Mouse (Mus musculus) CH12.LX (cell line): ENCODE measurements around the gene Spryd3. TPM values are rescaled to one million over a fixed set of nuclear protein-coding genes. Genes with fewer than 3 reads are reported as not detected.

ENCODE experiments used
- DNase-seq: peaks from one replicate; pipeline ENCODE4 v3.0.0-alpha.2; 2013; ENCODE audit errors: extremely low read depth
- H3K27ac ChIP-seq: 2 replicates; pipeline ENCODE4 v1.5.1; 2012; ENCODE audit warnings: low read depth, mild to moderate bottlenecking, control low read depth, moderate library complexity; ENCODE audit not compliant: insufficient read depth
- H3K27me3 ChIP-seq: replicated peaks from 2 replicates; pipeline ENCODE3; 2012; ENCODE audit warnings: inconsistent platforms
- H3K36me3 ChIP-seq, 2 experiments: replicated peaks in 1 of 2; 2 replicates each; pipeline versions ENCODE3 to v1.6.1; 2012; ENCODE audit warnings: inconsistent platforms in 1 of 2, low read length in 1 of 2, mild to moderate bottlenecking in 1 of 2, mixed read lengths in 1 of 2, moderate library complexity in 1 of 2; ENCODE audit not compliant: control insufficient read depth in 1 of 2, insufficient read depth in 1 of 2
- H3K4me1 ChIP-seq, 2 experiments: 2 replicates each; pipeline ENCODE4 v1.6.1; 2012; ENCODE audit warnings: inconsistent platforms in 1 of 2, moderate library complexity in 1 of 2; ENCODE audit not compliant: insufficient read depth in 2 of 2, control insufficient read depth in 1 of 2
- H3K4me2 ChIP-seq: 2 replicates; pipeline ENCODE4 v1.6.1; 2012; ENCODE audit warnings: low read depth, mild to moderate bottlenecking, control low read depth; ENCODE audit not compliant: poor library complexity, insufficient read depth, severe bottlenecking
- H3K4me3 ChIP-seq, 3 experiments: fragments of 150-350 bp in 1 of 3; sonication (generic) in 1 of 3; replicated peaks in 1 of 3; 2 replicates each; pipeline versions ENCODE3 to v1.5.1; 2011 to 2012; ENCODE audit warnings: low read depth in 2 of 3, low read length in 2 of 3, mild to moderate bottlenecking in 2 of 3, moderate library complexity in 2 of 3, control low read depth in 1 of 3, improper control_type of control experiment in 1 of 3, inconsistent platforms in 1 of 3, mixed read lengths in 1 of 3; ENCODE audit not compliant: poor library complexity in 1 of 3
- H3K79me2 ChIP-seq: replicated peaks from 2 replicates; pipeline ENCODE4 v1.6.1; 2012; ENCODE audit warnings: mild to moderate bottlenecking, moderate library complexity; ENCODE audit not compliant: control insufficient read depth, poor library complexity, insufficient read depth, severe bottlenecking; ENCODE audit errors: extremely low read depth
- H3K9ac ChIP-seq: 2 replicates; pipeline ENCODE4 v1.6.1; 2012; ENCODE audit warnings: low read depth, mild to moderate bottlenecking, control low read depth, moderate library complexity; ENCODE audit not compliant: insufficient read depth
- H3K9me3 ChIP-seq: replicated peaks from 2 replicates; pipeline ENCODE3; 2012; ENCODE audit warnings: low read length, inconsistent platforms, mixed read lengths
- BHLHE40 ChIP-seq: IDR thresholded peaks from 2 replicates; pipeline ENCODE4 v1.6.1; 2011; ENCODE audit warnings: mild to moderate bottlenecking, low read depth, low read length, improper control_type of control experiment
- CHD1 ChIP-seq: IDR thresholded peaks from 2 replicates; pipeline ENCODE4 v1.6.1; 2012; ENCODE audit warnings: low read depth, low read length, improper control_type of control experiment, inconsistent platforms
- CHD2 ChIP-seq: IDR thresholded peaks from 2 replicates; pipeline ENCODE4 v1.6.1; 2011; ENCODE audit warnings: low read length, improper control_type of control experiment
- CTCF ChIP-seq, 2 experiments: IDR thresholded peaks in 1 of 2; conservative IDR thresholded peaks in 1 of 2; 2 replicates each; pipeline ENCODE4 v1.5.1; 2011 to 2012; ENCODE audit warnings: low read depth in 2 of 2, low read length in 2 of 2, improper control_type of control experiment in 1 of 2, inconsistent platforms in 1 of 2, mild to moderate bottlenecking in 1 of 2, moderate library complexity in 1 of 2
- HCFC1 ChIP-seq: IDR thresholded peaks from 2 replicates; pipeline ENCODE4 v1.6.1; 2012; ENCODE audit warnings: low read depth, mild to moderate bottlenecking, inconsistent platforms, low read length, improper control_type of control experiment
- IRF4 ChIP-seq: IDR thresholded peaks from 2 replicates; pipeline ENCODE4 v1.6.1; 2014; ENCODE audit warnings: low read depth, mild to moderate bottlenecking, inconsistent platforms, low read length, improper control_type of control experiment
- JUN ChIP-seq: IDR thresholded peaks from 2 replicates; pipeline ENCODE4 v1.6.1; 2011; ENCODE audit warnings: low read depth, mild to moderate bottlenecking, low read length, improper control_type of control experiment, moderate library complexity; ENCODE audit not compliant: insufficient read depth
- KAT2A ChIP-seq: IDR thresholded peaks from 2 replicates; pipeline ENCODE4 v1.6.1; 2012; ENCODE audit warnings: low read length, improper control_type of control experiment, inconsistent platforms; ENCODE audit not compliant: insufficient replicate concordance
- MAX ChIP-seq: IDR thresholded peaks from 2 replicates; pipeline ENCODE4 v1.6.1; 2011; ENCODE audit warnings: low read length, improper control_type of control experiment
- POLR2A ChIP-seq: IDR thresholded peaks from 2 replicates; pipeline ENCODE4 v1.6.1; 2011; ENCODE audit warnings: low read depth, mild to moderate bottlenecking, improper control_type of control experiment, low read length
- POLR2AphosphoS2 ChIP-seq: IDR thresholded peaks from 2 replicates; pipeline ENCODE4 v1.6.1; 2011; ENCODE audit warnings: low read depth, low read length, improper control_type of control experiment
- RCOR1 ChIP-seq: conservative IDR thresholded peaks from 2 replicates; pipeline ENCODE4 v1.6.1; 2012; ENCODE audit warnings: low read depth, mild to moderate bottlenecking, inconsistent platforms, low read length, improper control_type of control experiment
- TBP ChIP-seq: conservative IDR thresholded peaks from 2 replicates; pipeline ENCODE4 v1.6.1; 2011; ENCODE audit warnings: low read depth, low read length, improper control_type of control experiment
- dilution Hi-C: fragments of 300-500 bp; cut with MboI; formaldehyde crosslinking; loops from 2 replicates; pipeline ENCODE4 v1.14.3; 2020; ENCODE audit warnings: low sequenced_read_pairs; ENCODE audit not compliant: extremely low pct_unique_long_range_greater_than_20kb, extremely low pct_ligation_motif_present
- in situ Hi-C: fragments of 300-500 bp; cut with MboI; formaldehyde crosslinking; loops from 3 replicates; pipeline ENCODE4 v1.14.3; 2019; ENCODE audit warnings: low sequenced_read_pairs, low pct_ligation_motif_present, low pct_unique_long_range_greater_than_20kb, mixed read lengths
- polyA plus RNA-seq: library from polyadenylated mRNA; unstranded; fragments of >175 nt; gene quantifications from 2 replicates; pipeline ENCODE4 v1.2.1, GENCODE M21; 2012; ENCODE audit warnings: low read depth; ENCODE audit not compliant: insufficient read length
- total RNA-seq, 2 experiments: library from RNA; depleted of rRNA; stranded (reverse); fragments of 300-350 nt in 1 of 2; fragments of >200 nt in 1 of 2; gene quantifications; 2 replicates each; pipeline ENCODE4 v1.2.3; 2012 to 2014

Spryd3 gene
- total and polyA plus RNA-seq, 3 experiments, result 21.5 to 25.7 (median 21.6) TPM

DNA sequence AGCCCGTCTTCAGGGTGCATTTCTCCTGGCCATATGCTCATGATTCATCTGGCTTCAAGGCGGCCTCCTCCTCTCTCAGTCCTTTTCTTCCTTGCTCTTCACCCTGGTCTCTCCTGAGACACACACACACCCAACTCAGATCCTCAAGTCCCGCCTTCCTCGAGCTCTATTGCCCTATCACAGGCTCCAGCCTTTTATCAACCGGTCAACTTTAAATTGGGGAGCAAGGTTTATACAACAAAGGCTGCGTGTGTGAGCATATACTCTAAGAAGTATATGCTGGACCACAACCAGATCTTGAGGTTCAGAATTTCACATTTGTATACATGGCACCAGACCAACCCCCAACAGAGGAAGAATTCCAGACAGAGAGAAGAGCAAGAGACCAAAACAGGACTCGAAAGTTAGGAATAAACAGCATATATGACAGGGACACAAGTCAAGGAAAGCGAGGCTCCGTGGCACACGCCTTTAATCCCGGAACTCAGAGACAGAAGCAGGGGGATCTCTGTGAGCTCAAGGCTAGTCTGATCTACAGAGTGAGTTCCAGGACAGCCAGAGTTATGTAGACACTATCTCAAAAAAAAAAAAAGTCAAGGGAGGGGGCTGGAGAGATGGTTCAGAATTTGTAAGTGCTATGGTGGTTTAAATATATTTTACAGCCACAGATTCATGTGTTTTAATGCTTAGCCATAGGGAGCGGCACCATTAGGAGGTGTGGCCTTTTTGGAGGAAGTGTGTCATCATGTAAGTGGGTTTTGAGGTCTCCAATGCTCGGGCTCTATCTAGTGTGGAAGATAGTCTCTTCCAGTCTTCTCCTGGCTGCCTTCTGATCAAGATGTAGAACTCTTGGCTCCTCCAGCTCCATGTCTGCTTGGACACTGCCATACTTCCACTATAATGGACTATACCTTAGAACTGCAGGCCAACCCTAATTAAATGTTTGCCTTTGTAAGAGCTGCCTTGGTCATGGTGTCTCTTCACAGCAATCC is 65.3 kb downstream of the Spryd3 start:
- Histone ChIP-seq H3K27ac (no peak overlapping the region), H3K4me1 (peaks cover 19 to 66% of the 10 kb centered on the region in 2 experiments), H3K9ac (0 out of 2 replicates have a peak overlapping the region, but pooled peaks have one; percentile 11), H3K4me2 (no peak overlapping the region), H3K4me3 (no peak overlapping the region), H3K9me3 (no peaks in the 10 kb centered on the region), H3K79me2 (peaks cover 20% of the 10 kb centered on the region), H3K36me3 (peaks cover 0 to 5% of the 10 kb centered on the region in 2 experiments), H3K27me3 (peaks cover 7% of the 10 kb centered on the region)
- in situ Hi-C loops (loop anchor here (5.0 kb wide), 1 partner anchor 748 kb away; no protein-coding TSS in a partner anchor), dilution Hi-C loops (no loop called here)
- no peak for DNase-seq
- TF ChIP-seq BHLHE40 (no peak), RCOR1 (no peak), CTCF (conservative IDR thresholded peaks at IDR 0.05 in 1 of 2, IDR thresholded peaks at IDR 0.05 in 1 of 2; ENCODE audit: low read depth in 2 of 2, low read length in 2 of 2) (no peak), TBP (no peak), CHD1 (no peak), MAX (no peak), POLR2AphosphoS2 (no peak), KAT2A (no peak), POLR2A (no peak), IRF4 (no peak), HCFC1 (no peak), CHD2 (no peak), JUN (no peak)

Other genes starting within 250 kb of the Spryd3 start
Only the 20 nearest of the 21 such genes appear.
- gene Krt4, start 211.5 kb downstream of the Spryd3 start, total RNA-seq (2012; rRNA removed), result not detected in 2 replicates
- gene Krt4, start 211.5 kb downstream of the Spryd3 start, total RNA-seq (2014; rRNA removed), result not detected in 2 replicates
- gene Krt4, start 211.5 kb downstream of the Spryd3 start, polyA plus RNA-seq, result not detected in 2 replicates
- not detected in 2 replicates for gene Krt79, start 195.9 kb downstream of the Spryd3 start, total RNA-seq (2012; rRNA removed)
- gene Krt79, start 195.9 kb downstream of the Spryd3 start, total RNA-seq (2014; rRNA removed), result not detected in 2 replicates
- gene Krt79, start 195.9 kb downstream of the Spryd3 start, polyA plus RNA-seq, result not detected in 2 replicates
- not detected in 2 replicates for gene Krt78, start 181.9 kb downstream of the Spryd3 start, total RNA-seq (2012; rRNA removed)
- not detected in 2 replicates for gene Krt78, start 181.9 kb downstream of the Spryd3 start, total RNA-seq (2014; rRNA removed)
- gene Krt78, start 181.9 kb downstream of the Spryd3 start, polyA plus RNA-seq, result not detected in 2 replicates
- gene Krt8, start 131.8 kb downstream of the Spryd3 start, total RNA-seq (2012; rRNA removed), result not detected in 2 replicates
- not detected in 2 replicates for gene Krt8, start 131.8 kb downstream of the Spryd3 start, total RNA-seq (2014; rRNA removed)
- gene Krt8, start 131.8 kb downstream of the Spryd3 start, polyA plus RNA-seq, result not detected in 2 replicates
- gene Krt18, start 108.1 kb downstream of the Spryd3 start, total RNA-seq (2012; rRNA removed), result 0.13 and 0.21 TPM in 2 replicates
- not detected in 2 replicates for gene Krt18, start 108.1 kb downstream of the Spryd3 start, total RNA-seq (2014; rRNA removed)
- not detected in 2 replicates for gene Krt18, start 108.1 kb downstream of the Spryd3 start, polyA plus RNA-seq
- 507 and 555 TPM in 2 replicates for gene Eif4b, start 62.5 kb downstream of the Spryd3 start, total RNA-seq (2012; rRNA removed)
- gene Eif4b, start 62.5 kb downstream of the Spryd3 start, total RNA-seq (2014; rRNA removed), result 492 and 536 TPM in 2 replicates
- 652 and 950 TPM in 2 replicates for gene Eif4b, start 62.5 kb downstream of the Spryd3 start, polyA plus RNA-seq
- 0.08 and 0.13 TPM in 2 replicates for gene Tns2, start 35.8 kb downstream of the Spryd3 start, total RNA-seq (2012; rRNA removed)
- gene Tns2, start 35.8 kb downstream of the Spryd3 start, total RNA-seq (2014; rRNA removed), result not detected in 2 replicates
- 0.34 and 0.49 TPM in 2 replicates for gene Tns2, start 35.8 kb downstream of the Spryd3 start, polyA plus RNA-seq
- gene Igfbp6, start 8.1 kb upstream of the Spryd3 start, total RNA-seq (2012; rRNA removed), result 0.38 TPM in 1 of 2 replicates, not detected in the other
- gene Igfbp6, start 8.1 kb upstream of the Spryd3 start, total RNA-seq (2014; rRNA removed), result not detected in 2 replicates
- gene Igfbp6, start 8.1 kb upstream of the Spryd3 start, polyA plus RNA-seq, result not detected in 2 replicates
- 3.7 and 10.4 TPM in 2 replicates for gene Soat2, start 14.3 kb upstream of the Spryd3 start, total RNA-seq (2012; rRNA removed)
- gene Soat2, start 14.3 kb upstream of the Spryd3 start, total RNA-seq (2014; rRNA removed), result 0.09 and 0.28 TPM in 2 replicates
- 0.56 and 0.65 TPM in 2 replicates for gene Soat2, start 14.3 kb upstream of the Spryd3 start, polyA plus RNA-seq
- gene Zfp740, start 67.0 kb upstream of the Spryd3 start, total RNA-seq (2012; rRNA removed), result 30.5 and 32.1 TPM in 2 replicates
- 46.1 and 51.9 TPM in 2 replicates for gene Zfp740, start 67.0 kb upstream of the Spryd3 start, total RNA-seq (2014; rRNA removed)
- 37.4 and 38.7 TPM in 2 replicates for gene Zfp740, start 67.0 kb upstream of the Spryd3 start, polyA plus RNA-seq
- 2.8 and 4.7 TPM in 2 replicates for gene Csad, start 68.5 kb upstream of the Spryd3 start, total RNA-seq (2012; rRNA removed)
- gene Csad, start 68.5 kb upstream of the Spryd3 start, total RNA-seq (2014; rRNA removed), result 3.6 and 3.7 TPM in 2 replicates
- 3.8 and 4.2 TPM in 2 replicates for gene Csad, start 68.5 kb upstream of the Spryd3 start, polyA plus RNA-seq
- gene Itgb7, start 95.7 kb upstream of the Spryd3 start, total RNA-seq (2012; rRNA removed), result 10.1 and 17.7 TPM in 2 replicates
- 1.8 and 3.7 TPM in 2 replicates for gene Itgb7, start 95.7 kb upstream of the Spryd3 start, total RNA-seq (2014; rRNA removed)
- gene Itgb7, start 95.7 kb upstream of the Spryd3 start, polyA plus RNA-seq, result 2.8 and 4.2 TPM in 2 replicates
- 0.64 and 0.76 TPM in 2 replicates for gene Rarg, start 121.3 kb upstream of the Spryd3 start, total RNA-seq (2012; rRNA removed)
- gene Rarg, start 121.3 kb upstream of the Spryd3 start, total RNA-seq (2014; rRNA removed), result 0.17 and 0.32 TPM in 2 replicates
- gene Rarg, start 121.3 kb upstream of the Spryd3 start, polyA plus RNA-seq, result 0.63 and 0.76 TPM in 2 replicates
- gene Gm9918, start 134.3 kb upstream of the Spryd3 start, total RNA-seq (2012; rRNA removed), result not detected in 2 replicates
- not detected in 2 replicates for gene Gm9918, start 134.3 kb upstream of the Spryd3 start, total RNA-seq (2014; rRNA removed)
- not detected in 2 replicates for gene Gm9918, start 134.3 kb upstream of the Spryd3 start, polyA plus RNA-seq
- gene Mfsd5, start 143.2 kb upstream of the Spryd3 start, total RNA-seq (2012; rRNA removed), result 31.1 and 37.1 TPM in 2 replicates
- 43.7 and 51.8 TPM in 2 replicates for gene Mfsd5, start 143.2 kb upstream of the Spryd3 start, total RNA-seq (2014; rRNA removed)
- gene Mfsd5, start 143.2 kb upstream of the Spryd3 start, polyA plus RNA-seq, result 76.2 and 90.6 TPM in 2 replicates
- 51.0 and 64.6 TPM in 2 replicates for gene Espl1, start 160.0 kb upstream of the Spryd3 start, total RNA-seq (2012; rRNA removed)
- gene Espl1, start 160.0 kb upstream of the Spryd3 start, total RNA-seq (2014; rRNA removed), result 41.0 and 41.3 TPM in 2 replicates
- gene Espl1, start 160.0 kb upstream of the Spryd3 start, polyA plus RNA-seq, result 80.7 and 110 TPM in 2 replicates
- 265 and 269 TPM in 2 replicates for gene Pfdn5, start 189.9 kb upstream of the Spryd3 start, total RNA-seq (2012; rRNA removed)
- 296 and 371 TPM in 2 replicates for gene Pfdn5, start 189.9 kb upstream of the Spryd3 start, total RNA-seq (2014; rRNA removed)
- 356 and 502 TPM in 2 replicates for gene Pfdn5, start 189.9 kb upstream of the Spryd3 start, polyA plus RNA-seq
- gene Myg1, start 195.5 kb upstream of the Spryd3 start, total RNA-seq (2012; rRNA removed), result 105 and 126 TPM in 2 replicates
- 121 and 133 TPM in 2 replicates for gene Myg1, start 195.5 kb upstream of the Spryd3 start, total RNA-seq (2014; rRNA removed)
- 132 and 166 TPM in 2 replicates for gene Myg1, start 195.5 kb upstream of the Spryd3 start, polyA plus RNA-seq
- gene Aaas, start 214.5 kb upstream of the Spryd3 start, total RNA-seq (2012; rRNA removed), result 95.5 and 98.3 TPM in 2 replicates
- 107 and 126 TPM in 2 replicates for gene Aaas, start 214.5 kb upstream of the Spryd3 start, total RNA-seq (2014; rRNA removed)
- gene Aaas, start 214.5 kb upstream of the Spryd3 start, polyA plus RNA-seq, result 241 and 266 TPM in 2 replicates
- gene Sp7, start 230.9 kb upstream of the Spryd3 start, total RNA-seq (2012; rRNA removed), result 0.04 TPM in 1 of 2 replicates, not detected in the other
- not detected in 2 replicates for gene Sp7, start 230.9 kb upstream of the Spryd3 start, total RNA-seq (2014; rRNA removed)
- gene Sp7, start 230.9 kb upstream of the Spryd3 start, polyA plus RNA-seq, result not detected in 2 replicates